Mouse (Mus musculus) frontal cortex, postnatal 10 days (tissue): ENCODE results near the gene Rplp0.

Experiments used
- DNase-seq, 2 experiments: peaks; one replicate each; pipeline ENCODE4 v3.0.0; 2022; ENCODE audit warnings: low spot score in 2 of 2, mixed read lengths in 1 of 2

The Rplp0 gene

DNA sequence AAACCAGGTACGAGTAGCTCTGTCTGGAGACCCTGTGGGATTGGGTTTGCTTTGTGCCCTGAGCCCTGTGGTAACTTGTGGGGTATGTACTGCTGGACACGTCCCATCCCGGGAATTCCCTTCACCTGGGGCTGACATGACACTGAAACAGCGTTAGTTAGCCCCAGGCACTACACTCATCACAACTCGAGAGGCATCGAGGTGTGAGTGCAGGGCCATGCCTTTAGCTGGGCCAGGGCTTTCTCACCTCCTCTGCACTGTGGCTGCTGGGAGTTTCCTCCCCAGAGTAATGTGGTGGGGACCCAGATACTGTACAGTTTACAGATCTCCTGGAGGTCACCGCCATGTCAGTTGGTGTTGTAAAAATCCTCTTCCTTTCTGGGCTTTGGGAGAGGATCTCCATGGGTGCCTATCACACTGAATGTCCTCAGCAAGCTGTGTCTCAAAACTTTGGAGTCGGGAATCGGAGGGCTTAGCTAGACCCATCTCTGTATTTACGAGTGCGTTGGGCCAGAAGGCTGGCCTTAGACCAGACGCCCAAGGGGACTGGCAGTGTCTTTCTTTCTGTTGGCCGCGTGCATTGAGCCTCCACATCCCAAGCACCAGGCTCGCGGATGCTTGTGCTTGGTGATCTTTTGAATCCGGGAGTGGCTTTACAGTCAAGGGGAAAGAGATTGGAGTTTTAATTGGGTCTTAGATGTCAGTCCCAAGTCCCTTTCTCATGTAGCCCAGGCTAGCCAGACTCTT, 32.6 kb upstream of the Rplp0 start:
- no peak for DNase-seq

DNA sequence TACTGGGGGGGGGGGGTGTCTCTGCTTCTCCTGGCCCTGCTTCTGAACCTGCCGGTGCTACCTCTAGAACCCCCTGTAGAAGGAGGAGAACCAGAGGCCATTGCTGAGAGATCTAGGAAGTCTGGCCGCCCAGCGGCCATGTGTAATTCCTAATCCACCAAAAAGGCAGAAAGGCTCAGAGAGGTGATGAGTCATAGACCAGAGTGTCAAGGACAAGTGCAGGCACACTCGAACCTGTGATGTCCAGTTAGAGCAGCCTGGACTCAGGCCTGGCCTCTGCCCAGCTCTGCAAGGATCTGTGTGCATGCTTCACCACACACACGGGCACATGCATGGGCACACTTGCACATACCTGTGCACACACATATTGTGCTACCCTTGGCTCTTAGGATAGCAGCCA, 31.1 kb upstream of the Rplp0 start:
- no peak for DNase-seq

DNA sequence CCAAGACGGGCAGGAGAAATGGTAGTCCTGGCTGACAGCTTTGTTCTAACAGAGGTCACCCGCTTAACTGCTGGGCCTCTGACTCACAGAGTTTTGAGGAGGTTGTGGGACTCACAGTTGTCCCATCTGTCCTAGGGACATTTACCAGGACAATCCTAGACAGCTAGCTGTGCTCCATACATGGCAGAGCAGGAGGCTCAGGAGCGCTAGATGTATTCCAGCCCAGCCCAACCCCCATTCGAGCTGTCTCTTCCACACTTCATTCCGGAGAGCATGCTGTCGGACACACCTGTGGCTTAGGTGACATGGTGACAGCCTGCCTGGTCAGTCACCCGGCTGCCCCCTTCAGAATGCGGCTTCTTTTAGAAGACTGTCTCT, 29.9 kb upstream of the Rplp0 start:
- no peak for DNase-seq

DNA sequence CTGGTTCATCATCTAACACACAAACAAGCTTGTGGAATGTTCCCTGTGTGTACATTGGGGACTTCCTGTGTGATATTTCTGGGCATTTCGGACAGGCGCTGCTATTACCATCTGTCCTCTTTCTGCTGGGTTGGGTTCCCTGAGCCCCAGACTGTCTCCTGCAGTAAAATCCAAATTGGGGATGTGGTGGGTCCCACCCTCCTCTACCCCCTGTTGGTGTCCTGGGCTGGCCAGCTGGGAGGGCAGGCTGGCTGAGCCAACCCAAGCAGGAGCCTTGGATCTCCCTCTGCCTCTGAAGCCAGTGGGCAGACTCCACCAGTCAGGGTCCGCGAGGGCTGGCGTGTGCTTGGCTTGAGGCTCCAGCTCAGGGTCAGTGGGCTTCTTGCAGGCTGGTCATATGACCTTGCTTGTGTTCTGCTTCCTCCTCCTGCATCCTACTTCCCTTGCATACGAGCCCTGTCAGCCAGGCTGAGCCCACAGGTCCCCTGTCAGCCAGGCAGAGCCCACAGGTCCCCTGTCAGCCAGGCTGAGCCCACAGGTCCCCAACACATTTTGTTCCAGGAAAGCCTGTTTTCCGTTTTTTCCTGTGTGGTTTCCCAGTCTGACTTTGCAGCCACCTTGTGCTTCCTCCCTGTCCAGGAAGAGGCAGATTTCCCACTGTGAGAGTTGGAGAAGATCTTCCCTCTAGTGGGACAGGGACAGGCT, 29.4 kb upstream of the Rplp0 start:
- DNase-seq, result no peak

DNA sequence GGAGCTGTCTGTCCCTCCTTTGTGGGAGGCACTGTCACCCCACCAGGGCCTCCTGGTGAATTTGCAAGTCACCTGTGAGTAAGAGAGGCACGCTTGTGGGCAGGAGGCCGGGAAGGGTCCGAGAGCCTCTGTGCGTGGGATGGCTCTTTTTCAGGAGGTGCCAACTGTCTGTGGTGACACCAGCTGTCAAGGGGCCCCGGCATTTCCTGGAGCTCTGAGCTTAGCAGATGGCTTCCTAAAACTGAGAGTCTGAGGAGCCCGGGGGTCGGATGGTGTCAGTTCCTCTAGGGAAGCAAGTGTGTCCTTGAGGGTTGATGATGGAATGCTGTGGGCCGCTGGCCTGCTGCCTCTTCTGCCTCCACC, 28.8 kb upstream of the Rplp0 start:
- no peak for DNase-seq

DNA sequence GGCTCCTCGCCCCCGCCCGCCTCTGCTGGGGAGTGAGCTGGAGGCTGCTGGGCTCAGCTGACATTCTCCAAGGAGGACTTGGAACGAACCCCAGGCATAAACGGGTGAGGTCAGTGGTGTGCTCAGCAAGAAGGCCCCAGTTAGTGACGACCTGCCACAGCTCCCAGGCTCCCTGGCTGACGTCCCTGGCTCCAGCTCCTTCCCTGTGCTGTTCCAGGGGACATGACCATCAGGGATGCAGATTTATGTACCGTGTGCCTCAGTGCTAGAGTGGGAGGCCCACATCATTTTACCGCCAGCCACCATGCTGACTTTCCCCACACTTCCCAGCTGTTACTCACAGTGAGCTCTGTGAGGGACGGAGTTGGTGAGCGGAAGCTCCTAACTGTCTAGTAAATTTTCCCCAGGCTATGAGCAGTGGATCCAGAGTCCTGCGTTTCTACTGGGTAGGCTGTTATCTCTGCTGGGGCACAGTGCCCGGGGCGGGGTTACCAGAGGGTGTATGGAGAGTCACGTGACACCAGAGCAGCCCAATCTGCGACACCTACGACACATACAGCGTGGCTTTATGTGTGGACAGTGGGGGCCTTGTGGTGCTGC, 27.5 kb upstream of the Rplp0 start:
- DNase-seq, result no peak

DNA sequence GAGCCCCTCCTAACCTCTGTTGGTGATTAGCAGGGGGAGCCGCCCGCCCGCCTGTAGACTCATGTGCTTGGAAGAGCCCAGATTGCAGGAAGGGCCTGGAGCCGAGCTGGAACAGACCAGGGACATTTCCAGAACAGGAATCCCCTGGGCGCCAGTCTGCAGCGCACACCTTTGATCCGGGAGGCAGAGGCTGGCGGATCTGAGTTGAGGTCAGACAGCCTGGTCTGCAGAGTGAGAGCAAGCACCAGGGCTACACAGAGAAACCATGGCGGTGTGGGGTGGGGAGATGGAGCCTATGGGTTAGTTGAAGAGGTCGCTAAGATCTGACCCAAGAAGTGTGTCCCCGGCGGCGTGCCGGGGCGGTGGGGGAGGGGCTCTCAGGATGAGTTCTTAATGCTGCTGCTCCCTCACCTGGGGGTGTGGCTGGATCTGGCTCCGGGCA, 25.0 kb upstream of the Rplp0 start:
- no peak for DNase-seq

DNA sequence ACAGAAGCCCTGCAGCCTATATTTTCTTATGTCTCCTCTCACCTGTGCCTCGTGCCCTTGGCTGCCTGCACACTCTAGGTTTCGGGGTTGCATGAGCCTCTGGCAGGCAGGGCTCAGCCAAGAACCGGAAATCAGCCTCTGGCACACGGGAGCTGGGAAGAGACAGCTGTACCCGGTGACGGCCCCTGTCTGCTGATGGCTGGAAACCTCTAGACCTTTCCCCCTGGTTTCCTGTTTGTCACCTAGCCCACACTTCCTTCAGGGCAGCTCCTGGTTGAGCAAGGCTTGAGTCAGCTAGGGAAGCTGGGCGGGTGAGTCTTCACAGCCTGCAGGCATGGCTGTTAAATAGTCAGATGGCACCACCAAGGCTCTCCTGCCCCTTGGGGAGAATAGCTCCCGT, 24.4 kb upstream of the Rplp0 start:
- DNase-seq, result no peak

DNA sequence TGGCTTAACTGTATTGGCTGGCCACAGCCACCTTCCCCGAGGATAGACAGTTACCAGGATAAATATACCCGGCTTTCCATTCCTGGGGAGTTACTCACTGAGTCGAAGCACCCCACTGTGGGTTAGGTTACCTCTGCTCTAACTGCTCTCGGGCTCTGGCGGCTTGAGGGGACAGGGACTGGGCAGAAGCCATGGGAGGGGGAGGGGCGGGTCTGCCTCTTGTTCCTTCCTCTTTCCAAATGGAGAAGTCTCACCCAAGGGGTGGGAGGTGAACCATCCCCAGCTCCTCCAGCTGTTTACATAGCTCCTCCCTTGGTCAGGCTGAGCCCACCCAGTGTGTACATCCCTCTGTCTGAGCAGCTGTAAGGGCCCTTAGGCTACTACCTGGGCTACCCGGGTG, 23.6 kb upstream of the Rplp0 start:
- DNase-seq, result no peak

DNA sequence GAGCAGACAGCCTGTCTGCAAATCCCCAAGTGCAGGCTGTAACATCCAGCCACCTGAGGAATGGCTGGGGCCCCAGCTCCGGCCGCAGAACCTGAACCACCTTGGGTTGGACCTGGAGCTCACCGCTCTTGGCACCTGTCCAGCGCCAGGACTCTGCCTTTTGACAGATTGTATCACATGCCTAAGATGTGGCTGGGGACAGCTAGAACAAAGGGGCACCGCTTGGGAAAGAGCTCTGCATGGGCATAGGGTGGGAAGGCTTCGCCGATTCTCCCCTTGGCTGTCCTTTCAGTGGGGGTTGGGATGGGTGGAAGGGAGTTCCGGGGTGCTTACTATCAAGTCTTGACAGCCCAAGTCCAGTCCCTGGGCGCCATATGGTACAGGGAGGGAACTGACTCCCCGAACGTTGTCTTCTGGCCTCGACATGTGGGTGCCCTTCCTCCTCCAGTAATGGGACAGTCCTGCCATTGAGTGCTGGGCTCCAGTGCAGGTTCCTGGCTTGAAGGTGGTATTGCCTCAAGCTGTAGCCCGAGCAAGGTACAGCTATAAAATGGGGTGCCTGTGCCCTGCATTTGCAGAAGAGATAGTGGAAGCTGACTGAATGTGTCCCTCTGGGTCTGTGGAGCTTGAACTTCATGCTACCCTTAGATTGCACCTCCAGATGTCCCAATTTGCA, 21.1 kb upstream of the Rplp0 start:
- DNase-seq, result no peak

DNA sequence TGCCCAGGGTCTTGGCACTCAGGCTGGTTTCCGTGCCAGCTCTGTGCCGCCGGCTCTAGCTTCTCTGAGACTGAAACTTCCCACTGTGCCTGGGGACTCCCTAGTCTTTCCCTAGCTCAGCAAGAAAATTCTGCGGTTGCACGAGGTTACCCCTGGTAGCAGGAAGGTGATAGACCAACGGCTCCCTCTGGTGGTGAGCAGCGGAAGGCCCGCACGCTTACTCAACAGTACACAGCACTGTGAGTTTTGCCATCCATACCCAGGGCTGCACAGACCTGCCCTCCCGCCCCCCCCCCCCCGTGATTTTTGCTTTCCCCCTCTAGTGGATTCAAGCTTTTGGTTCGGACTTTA, 20.6 kb upstream of the Rplp0 start:
- DNase-seq, result peak; percentile 78 to 86

DNA sequence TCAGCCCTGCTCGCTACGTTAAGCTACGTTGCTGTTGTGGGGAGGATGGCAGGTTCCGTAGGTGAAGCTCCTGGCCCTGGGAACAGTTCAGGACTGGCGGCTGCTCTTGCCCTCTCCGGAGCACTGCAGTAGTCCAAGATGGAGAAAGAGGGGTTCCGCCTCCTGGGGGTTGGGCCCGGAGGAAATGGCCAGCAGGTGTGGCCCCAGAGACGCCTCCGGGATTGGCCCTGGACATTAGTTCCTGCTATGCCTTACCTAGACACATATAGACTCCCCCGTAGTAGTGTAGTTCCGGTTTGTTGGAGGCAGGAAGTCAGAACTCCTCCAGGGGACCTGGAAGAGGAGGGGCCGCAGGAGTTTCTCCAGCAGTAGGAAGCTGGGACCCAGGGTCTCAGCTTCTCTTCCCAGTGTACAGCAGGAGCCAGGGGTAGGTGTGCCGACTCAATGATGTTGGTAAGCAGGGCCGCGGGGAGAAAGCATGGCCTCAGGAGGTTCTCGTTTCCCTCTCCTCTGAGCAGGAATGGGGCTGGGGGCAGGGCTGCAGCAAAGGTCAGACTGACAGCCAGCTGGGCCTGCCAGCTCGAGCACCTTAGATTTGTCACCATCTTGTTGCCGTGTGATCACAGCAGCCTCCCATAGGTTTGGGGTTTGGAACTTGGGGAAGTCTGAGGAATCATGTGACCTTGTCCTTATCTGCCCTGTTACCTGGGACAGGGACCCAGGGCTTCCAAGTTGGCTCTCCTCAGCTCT, 16.5 kb upstream of the Rplp0 start:
- no peak for DNase-seq

DNA sequence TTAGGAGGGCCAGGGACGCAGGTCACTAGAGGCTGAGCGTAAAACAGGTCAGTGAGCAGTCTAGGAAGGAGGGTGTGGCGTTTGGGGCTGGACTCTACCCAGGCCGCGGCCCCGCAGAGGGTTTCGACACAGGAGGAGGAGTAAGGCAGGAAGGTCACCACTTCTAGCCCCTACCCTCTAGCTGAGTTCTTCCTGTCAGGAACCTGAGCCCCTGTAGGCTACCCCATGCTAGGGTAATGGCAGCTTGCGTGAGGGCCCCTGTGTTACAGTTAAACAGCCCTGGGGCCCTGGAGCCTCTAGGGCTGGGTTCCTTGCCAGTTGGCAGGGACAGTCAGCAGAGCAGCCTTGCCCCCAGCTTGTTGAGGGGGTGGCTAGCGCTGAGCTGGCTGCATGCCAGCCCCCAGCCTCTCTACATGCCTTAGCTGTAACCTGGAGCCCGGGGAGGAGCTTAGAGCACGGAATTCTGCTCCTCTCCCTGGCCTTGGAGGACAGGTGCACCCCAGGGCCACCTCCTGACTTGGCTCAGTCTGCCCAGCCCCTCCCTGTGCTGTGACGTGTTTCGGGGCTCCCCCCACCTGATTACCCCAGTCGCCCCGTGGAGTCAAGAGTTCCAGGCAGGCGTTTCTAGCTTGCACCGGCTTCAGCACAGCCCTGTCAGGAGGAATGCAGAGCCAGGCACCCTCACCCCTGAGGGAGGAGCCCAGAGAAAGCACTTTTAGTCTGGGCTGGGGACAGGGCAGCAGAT, 15.6 kb upstream of the Rplp0 start:
- peak in 1 of 2 experiments; percentile 64 for DNase-seq

DNA sequence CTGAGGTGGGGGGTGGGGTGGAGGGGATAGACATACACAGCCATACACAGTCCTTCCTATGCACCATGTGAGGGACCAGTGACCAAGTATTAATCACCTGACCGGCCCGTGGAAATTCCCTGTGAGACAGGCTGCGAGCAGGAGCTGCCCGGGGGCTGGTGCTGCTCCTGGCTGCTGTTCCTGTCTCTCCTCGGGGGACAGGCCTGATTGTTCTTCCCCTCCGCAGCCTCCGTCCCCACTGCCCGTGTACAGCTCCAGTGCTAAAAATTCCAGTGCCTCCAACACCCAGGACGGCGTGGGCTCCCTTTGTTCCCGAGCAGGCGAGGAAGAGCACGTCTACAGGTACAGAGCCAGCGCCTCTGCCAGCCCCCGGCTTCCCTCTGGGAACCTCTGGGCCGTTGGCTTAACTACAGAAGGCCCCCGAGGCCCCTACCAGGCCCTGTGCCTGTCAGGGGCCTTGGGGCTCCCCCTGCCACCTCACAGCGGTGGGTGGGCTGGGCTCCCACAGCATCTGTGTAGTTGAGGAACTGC, 14.5 kb upstream of the Rplp0 start:
- DNase-seq, result no peak

DNA sequence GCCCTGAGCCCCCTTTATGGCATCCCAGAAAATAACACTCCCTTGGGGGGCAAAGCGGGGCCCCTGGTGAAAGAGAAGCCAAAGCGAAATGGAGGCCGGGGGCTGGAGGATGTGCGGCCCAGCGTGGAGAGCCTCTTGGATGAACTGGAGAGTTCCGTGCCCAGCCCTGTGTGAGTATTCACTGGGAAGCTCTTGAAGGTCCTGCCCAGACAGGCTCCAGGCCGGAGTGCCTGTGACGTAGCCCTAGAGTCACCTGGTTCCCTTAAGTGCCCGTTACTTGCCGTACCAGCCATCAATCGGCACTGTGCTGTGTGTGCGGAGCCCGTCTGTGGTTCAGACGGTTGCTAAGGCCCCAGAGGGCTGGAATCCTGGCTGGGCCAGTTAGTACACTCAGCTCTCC, 13.6 kb upstream of the Rplp0 start:
- no peak for DNase-seq

DNA sequence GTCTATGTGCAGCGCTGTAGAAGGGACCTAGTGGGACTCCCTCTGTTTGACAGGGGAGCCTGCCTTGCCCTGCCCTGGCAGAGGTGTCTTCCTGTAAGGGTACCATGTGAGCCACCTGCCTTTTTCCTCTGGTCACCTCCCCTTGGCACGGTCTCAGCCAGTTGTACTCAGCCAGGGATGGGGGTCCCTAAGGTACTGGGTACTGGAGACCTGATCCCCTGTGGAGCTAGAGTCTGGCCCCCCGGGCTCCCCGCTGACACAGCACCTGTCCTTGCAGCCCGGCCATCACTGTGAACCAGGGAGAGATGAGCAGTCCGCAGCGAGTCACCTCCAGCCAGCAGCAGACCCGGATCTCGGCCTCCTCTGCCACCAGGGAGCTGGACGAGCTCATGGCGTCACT, 12.7 kb upstream of the Rplp0 start:
- DNase-seq, result no peak

DNA sequence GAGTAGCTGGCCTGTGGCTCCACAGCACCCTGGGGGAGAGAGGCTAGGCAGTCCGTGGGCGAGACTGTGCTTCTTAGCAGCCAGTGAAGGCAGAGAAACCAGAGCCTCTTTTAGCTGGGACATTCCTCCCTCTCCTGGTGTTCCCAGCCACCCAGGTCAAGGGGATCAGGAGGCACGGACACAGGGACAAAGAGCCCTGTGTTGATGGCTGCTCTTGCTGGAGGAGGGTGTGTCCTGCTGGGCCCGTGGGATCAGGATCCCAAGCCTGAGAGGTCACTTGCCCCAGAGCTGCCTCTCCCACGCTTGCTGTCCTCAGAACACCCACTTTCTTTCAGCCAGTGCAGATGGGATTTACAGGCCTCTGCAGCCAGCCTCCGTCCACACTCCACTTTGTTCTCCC, 12.3 kb upstream of the Rplp0 start:
- DNase-seq, result no peak

DNA sequence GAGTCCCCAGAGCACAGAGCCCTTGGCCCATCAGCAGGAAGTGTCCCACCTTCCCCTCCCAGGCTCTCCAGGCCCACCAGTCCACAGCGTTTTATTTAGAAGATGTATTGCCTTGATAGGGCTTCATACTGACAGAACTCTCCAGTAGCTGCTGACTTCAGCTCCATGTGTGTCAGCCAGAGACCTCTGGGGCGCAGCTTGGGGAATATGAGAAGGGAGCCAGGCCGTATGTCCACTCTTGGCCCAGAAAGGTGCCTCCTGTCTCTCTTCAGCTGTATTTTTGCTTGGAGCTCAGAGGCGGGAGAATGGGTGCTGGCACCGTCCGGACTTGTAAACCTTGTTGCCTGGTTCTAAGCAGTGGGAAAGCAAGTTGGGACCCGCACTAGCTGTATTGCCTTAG, 11.8 kb upstream of the Rplp0 start:
- no peak for DNase-seq

DNA sequence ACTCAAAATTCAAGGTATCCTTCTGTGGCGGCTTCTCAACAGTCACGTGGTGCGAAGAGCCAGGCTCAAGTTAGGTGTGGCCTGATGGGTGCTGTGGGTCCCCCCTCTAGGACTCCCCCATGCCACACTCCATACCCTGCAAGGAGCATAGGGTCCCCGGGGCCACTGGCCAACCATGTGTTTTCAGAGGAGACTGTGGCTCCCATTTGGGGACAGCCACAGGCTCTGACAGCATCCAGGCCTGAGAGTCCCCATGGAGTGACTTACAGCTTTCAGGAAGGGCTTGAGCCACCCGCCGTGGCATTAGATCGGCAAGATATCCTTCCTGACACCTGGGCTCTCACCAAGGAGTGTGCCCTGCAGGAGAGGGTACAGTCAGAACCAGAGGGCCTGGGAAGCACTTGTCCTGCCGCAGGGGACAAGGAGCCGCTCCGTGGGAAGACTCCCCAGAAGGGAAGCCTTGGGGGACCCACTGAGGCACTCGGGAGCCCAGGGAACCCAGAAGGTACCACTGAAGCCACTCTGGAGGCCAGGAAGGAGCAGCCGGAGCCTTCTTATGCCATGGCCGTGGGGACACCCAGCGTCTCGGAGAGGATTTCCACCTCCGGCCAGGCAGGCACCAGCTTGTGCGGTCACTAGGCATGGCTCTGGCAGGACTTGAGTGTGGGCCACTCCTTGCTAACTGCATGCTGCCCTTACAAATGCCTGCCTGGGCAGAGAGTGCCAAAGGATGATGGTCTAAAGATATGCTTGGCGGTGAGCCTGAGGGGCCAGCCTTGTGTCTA, 10.6 kb upstream of the Rplp0 start:
- no peak for DNase-seq

DNA sequence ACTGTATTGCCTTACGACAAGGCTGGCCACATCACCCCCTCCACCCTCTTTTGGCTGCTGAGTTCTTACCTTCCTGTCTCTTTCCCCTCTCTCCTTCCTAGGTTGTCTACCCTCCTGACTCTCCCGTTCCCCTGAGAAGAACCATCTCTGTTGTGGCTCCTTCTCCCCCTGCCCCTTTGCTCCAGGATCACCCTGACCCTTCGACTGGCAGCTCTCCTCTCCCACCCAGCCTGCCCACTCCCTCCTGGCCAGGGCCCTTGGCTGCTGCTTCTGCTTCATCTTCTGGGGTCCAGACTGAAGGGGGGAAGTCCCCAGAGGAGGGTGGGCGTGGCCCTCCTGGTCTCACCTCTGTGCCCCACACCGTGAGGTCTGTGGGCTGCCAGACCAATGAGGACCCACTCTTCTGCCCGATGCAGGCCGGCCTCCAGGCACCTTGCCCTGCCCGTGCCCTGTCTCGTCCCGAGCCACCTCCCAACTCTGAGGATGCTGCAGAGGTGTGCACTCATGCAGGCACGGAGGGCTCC, 8.7 kb upstream of the Rplp0 start:
- DNase-seq, result no peak
